Mouse (Mus musculus) lung, postnatal 25 days (tissue): ENCODE data around the gene Mief2.
A peak's percentile ranks its signal among the peaks of the same experiment; 100 is the strongest.

ENCODE experiments used
- DNase-seq: peaks from one replicate; pipeline ENCODE4 v3.0.0; 2022; ENCODE audit warnings: low spot score

The Mief2 gene

GRCm38 (mm10) chr11:60776829-60777740 is 48.9 kb downstream of the Mief2 start, which contains the start of the genes Top3a and Smcr8:
TSS of gene Top3a (minus strand) at chr11:60777365.
TSS of gene Smcr8 (plus strand) at chr11:60777524.
- DNase-seq: peak; percentile 93

- no peak for DNase-seq
These were observed 49.7 kb downstream of the Mief2 start for GRCm38 (mm10) chr11:60777801-60778370.

GRCm38 (mm10) chr11:60779673-60780189 is 51.5 kb downstream of the Mief2 start:
- no peak for DNase-seq
